Mouse (Mus musculus) midbrain, embryonic 13.5 days (tissue): Measurements from ENCODE around the gene Zfp61. TPM values are rescaled to one million over a fixed set of nuclear protein-coding genes. Genes with fewer than 3 reads are reported as not detected.

Source experiments
- ATAC-seq: fragments of 200-750 bp; cut with Nextera tagmentation; 2 replicates; pipeline ENCODE4 v1.8.0; 2017; ENCODE audit warnings: mild to moderate bottlenecking, moderate TSS enrichment, moderate library complexity
- H3K27ac ChIP-seq: fragments of 300-500 bp; sonication (generic); 2 replicates; pipeline ENCODE4 v1.5.1; 2015; ENCODE audit warnings: inconsistent platforms, mild to moderate bottlenecking, moderate library complexity
- H3K27me3 ChIP-seq: fragments of 300-500 bp; sonication (generic); 2 replicates; pipeline ENCODE4 v1.6.1; 2015; ENCODE audit warnings: mild to moderate bottlenecking, inconsistent platforms
- H3K36me3 ChIP-seq: fragments of 300-500 bp; sonication (generic); 2 replicates; pipeline ENCODE4 v1.6.1; 2015; ENCODE audit warnings: mild to moderate bottlenecking, inconsistent platforms
- H3K4me1 ChIP-seq: fragments of 300-500 bp; sonication (generic); replicated peaks from 2 replicates; pipeline ENCODE4 v1.6.1; 2015; ENCODE audit warnings: inconsistent platforms
- H3K4me2 ChIP-seq: fragments of 300-500 bp; sonication (generic); replicated peaks from 2 replicates; pipeline ENCODE4 v1.6.1; 2015; ENCODE audit warnings: moderate library complexity, mild to moderate bottlenecking, inconsistent platforms
- H3K4me3 ChIP-seq: fragments of 300-500 bp; sonication (generic); replicated peaks from 2 replicates; pipeline ENCODE4 v1.5.1; 2015; ENCODE audit warnings: mild to moderate bottlenecking, inconsistent platforms
- H3K9ac ChIP-seq: fragments of 300-500 bp; sonication (generic); replicated peaks from 2 replicates; pipeline ENCODE4 v1.6.1; 2015; ENCODE audit warnings: mild to moderate bottlenecking, inconsistent platforms
- H3K9me3 ChIP-seq: fragments of 300-500 bp; sonication (generic); 2 replicates; pipeline ENCODE4 v1.6.1; 2016; ENCODE audit warnings: mild to moderate bottlenecking, inconsistent platforms
- WGBS: fragments of 180-500 bp; shearing (Covaris S2); methylation state at CpG from one replicate; pipeline ENCODE4 v1.1.7; 2015; 5-methylcytosine and 5-hydroxymethylcytosine counted together
- polyA plus RNA-seq: library from polyadenylated mRNA; unstranded; fragments of >200 nt; fragmentation: Nextera tagmentation; extraction: Ambion mirVana; gene quantifications from 2 replicates; pipeline ENCODE4 v1.2.1, GENCODE M21; 2015

Zfp61 gene
- polyA plus RNA-seq: 41.2 and 49.4 TPM in 2 replicates

GRCm38 (mm10) chr7:24300771-24301282 is at the start of gene Zfp61:
Gene Zfp61, minus strand, starts transcription at chr7:24301232.
- ATAC-seq: peak; percentile 59
- Histone ChIP-seq H3K4me3 (peak within 1 kb of the TSS; percentile 73), H3K9ac (peak within 1 kb of the TSS; percentile 88), H3K4me2 (peak within 1 kb of the TSS; percentile 72), H3K36me3 (peaks cover 52% of the 10 kb centered on the region), H3K9me3 (no peaks in the 10 kb centered on the region), H3K4me1 (peaks cover 27% of the 10 kb centered on the region), H3K27ac (peak within 1 kb of the TSS; percentile 94), H3K27me3 (no peaks in the 10 kb centered on the region)
- under 1% methylated on average over 13 of the region's 13 CpGs for WGBS

DNA sequence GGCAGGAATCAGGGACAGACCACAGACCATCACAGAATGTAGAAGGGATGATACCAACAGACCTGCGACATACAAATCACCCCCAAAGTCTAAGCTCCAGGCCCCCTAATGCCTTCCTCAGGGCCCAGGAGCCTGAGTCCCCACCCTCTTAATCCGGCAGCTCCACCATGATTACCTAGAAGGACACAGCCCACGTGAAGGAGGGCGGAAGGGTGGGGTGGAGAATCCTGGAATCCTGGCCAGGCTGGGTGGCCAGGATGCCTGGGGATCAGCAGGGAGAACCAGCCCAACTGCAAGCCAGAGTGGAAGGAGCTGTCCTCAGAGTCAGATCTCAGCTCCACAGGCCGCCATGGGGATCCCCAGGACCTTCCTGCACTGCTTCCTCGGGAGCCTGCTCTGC is 47.9 kb upstream of the Zfp61 start, which contains the start of gene Lypd5:
Gene Lypd5, plus strand, starts transcription at position 301 of the 400 bp plus-strand sequence.
- no peak within 1 kb of the TSS for H3K9ac ChIP-seq
- no peak within 1 kb of the TSS for H3K4me2 ChIP-seq
- H3K4me3 ChIP-seq: no peak within 1 kb of the TSS
- peaks cover 13% of the 10 kb centered on the region; the same call in 1 of the 2 replicates for H3K27me3 ChIP-seq
- no peaks in the 10 kb centered on the region for H3K36me3 ChIP-seq
- H3K27ac ChIP-seq: no peak within 1 kb of the TSS
- H3K9me3 ChIP-seq: no peaks in the 10 kb centered on the region
- no peaks in the 10 kb centered on the region for H3K4me1 ChIP-seq
- 48% methylated on average over 6 of the region's 6 CpGs for WGBS
- no peak for ATAC-seq

- Histone ChIP-seq H3K9ac (no peak overlapping the region), H3K36me3 (no peaks in the 10 kb centered on the region), H3K9me3 (no peaks in the 10 kb centered on the region), H3K4me2 (no peak overlapping the region), H3K27me3 (no peaks in the 10 kb centered on the region), H3K4me1 (no peaks in the 10 kb centered on the region), H3K27ac (no peak overlapping the region), H3K4me3 (no peak overlapping the region)
- no peak for ATAC-seq
- 73% methylated on average over 5 of the region's 5 CpGs for WGBS
Observed at GRCm38 (mm10) chr7:24346444-24346843, 45.4 kb upstream of the Zfp61 start.

DNA sequence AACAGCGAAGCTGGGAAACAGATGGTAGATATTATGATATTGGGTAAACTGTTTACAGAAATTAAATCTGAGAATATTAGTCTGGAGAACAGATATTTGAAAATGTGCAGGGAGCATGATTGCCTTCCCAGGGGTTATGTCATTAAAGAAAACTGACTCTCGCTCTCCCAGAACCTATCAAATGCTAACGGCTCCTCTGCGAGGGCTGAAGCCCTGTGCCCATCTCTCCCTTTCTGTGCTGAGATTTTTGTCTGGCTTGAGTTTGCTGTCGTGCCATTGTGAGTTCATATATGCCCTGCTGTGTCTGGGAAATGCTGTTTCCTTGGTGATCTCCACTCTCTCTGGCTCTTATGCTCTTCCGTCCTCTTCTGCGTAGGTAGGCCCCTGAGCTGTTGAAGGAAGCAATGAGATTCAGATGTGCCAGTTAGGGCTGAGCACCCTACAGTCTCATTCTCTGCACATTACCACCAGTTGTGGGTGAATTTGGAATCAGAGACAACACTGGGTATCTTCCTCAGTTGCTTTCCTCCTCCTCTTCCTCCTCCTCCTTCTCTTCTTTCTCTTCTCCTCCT is 42.8 kb upstream of the Zfp61 start:
- ATAC-seq: no peak
- no peak overlapping the region for H3K27ac ChIP-seq
- no peaks in the 10 kb centered on the region for H3K9me3 ChIP-seq
- 75% methylated on average over 7 of the region's 7 CpGs for WGBS
- H3K27me3 ChIP-seq: no peaks in the 10 kb centered on the region
- H3K4me3 ChIP-seq: no peak overlapping the region
- no peaks in the 10 kb centered on the region for H3K4me1 ChIP-seq
- H3K9ac ChIP-seq: no peak overlapping the region
- no peak overlapping the region for H3K4me2 ChIP-seq
- H3K36me3 ChIP-seq: no peaks in the 10 kb centered on the region

DNA sequence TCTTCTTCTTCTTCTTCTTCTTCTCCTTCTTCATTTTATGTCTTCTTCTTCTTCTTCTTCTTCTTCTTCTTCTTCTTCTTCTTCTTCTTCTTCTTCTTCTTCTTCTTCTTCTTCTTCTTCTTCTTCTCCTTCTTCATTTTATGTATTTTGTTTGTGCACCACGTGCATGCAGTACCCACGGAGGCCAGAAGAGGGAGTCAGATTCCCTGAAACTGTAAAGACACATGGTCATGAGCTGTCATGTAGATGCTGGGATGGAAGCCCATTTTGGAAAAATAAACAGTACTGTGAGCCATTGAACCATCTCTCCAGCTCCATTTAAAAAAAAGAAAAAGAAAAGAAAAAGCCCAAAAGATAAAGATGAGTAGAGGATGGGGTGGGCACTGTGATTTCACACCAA is 37.2 kb upstream of the Zfp61 start:
- 39% methylated on average over 2 of the region's 2 CpGs for WGBS
- Histone ChIP-seq H3K4me2 (no peak overlapping the region), H3K9ac (no peak overlapping the region), H3K36me3 (no peaks in the 10 kb centered on the region), H3K27me3 (peaks cover 15% of the 10 kb centered on the region), H3K4me1 (no peaks in the 10 kb centered on the region), H3K9me3 (no peaks in the 10 kb centered on the region), H3K4me3 (no peak overlapping the region), H3K27ac (no peak overlapping the region)
- no peak for ATAC-seq

DNA sequence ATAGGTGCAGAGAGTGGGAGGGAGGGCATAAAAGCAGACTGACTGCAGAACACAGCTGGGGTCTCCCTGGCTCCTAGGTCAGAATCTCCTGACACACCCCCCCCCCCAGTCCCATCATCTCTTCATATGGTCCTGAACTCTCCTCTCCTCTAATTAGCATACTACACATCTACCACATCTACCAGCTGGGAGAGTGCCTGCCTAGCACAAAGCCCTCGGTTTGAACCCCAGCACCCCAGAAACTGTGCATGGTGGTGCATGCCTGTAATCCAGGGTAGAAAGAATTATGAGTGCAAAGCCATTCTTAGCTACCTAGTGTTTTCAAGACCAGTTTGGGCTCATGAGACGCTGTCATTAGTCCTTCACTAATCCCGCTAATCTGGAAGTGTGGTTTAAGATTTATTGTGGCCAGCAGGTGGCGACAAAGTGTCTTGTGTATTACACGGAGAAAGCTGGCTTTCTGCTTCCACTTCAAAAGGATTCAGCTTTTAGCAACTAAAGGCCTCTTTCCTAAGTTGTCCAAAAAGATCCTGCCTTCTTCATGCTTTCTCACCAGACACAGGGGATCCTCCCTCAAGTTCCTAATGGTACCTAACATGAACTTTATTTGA is 34.8 kb upstream of the Zfp61 start:
- H3K4me3 ChIP-seq: no peak overlapping the region
- peak; percentile 53; the same call in 1 of the 2 replicates for ATAC-seq
- no peak overlapping the region for H3K4me2 ChIP-seq
- H3K9ac ChIP-seq: no peak overlapping the region
- 12% methylated on average over 5 of the region's 5 CpGs for WGBS
- no peaks in the 10 kb centered on the region for H3K4me1 ChIP-seq
- peaks cover 20% of the 10 kb centered on the region for H3K27me3 ChIP-seq
- H3K36me3 ChIP-seq: no peaks in the 10 kb centered on the region
- no peaks in the 10 kb centered on the region for H3K9me3 ChIP-seq
- no peak overlapping the region for H3K27ac ChIP-seq

DNA sequence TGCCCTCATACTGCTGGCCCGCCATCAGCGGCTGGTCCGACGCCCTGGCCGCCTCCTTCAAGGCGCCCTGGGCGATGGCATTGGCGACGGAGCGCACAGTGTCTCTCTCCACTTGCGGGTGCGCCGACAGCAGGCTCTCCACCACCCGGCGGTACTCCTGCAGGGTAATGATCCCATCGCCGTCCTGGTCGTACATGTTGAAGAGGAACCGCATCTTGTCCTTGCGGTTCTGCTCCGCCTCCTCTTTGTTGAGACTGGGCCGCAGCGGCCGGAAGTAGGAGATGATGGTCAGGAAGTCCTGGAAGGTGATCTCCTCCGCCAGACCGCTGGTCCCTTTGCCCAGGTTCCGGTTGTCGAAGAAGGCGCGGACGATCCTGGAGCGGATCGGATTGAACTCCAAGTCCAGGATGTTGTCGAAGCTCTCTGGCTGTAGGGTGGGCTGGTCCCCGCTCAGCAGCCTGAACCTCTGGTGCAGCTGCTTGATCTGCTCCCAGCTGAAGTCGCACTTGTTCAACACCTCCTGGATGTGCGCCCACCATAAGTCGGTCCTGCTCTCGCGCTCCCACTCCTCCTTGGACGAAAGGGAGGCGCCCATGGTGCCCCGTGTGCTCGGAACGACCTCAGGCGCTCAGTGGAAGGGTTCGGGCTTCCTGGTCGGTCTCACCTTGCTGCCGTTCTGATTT is 32.4 kb upstream of the Zfp61 start, which contains the start of gene Tescl:
Gene Tescl, minus strand, starts transcription at position 633 of the 683 bp plus-strand sequence.
- no peaks in the 10 kb centered on the region for H3K9me3 ChIP-seq
- ATAC-seq: 0 out of 2 replicates have a peak, but pooled peaks have one; percentile 24
- H3K4me1 ChIP-seq: no peaks in the 10 kb centered on the region
- no peaks in the 10 kb centered on the region for H3K36me3 ChIP-seq
- H3K9ac ChIP-seq: no peak within 1 kb of the TSS
- no peak within 1 kb of the TSS for H3K27ac ChIP-seq
- 53% methylated on average over 49 of the region's 49 CpGs for WGBS
- peaks cover 20% of the 10 kb centered on the region for H3K27me3 ChIP-seq
- H3K4me3 ChIP-seq: no peak within 1 kb of the TSS
- H3K4me2 ChIP-seq: no peak within 1 kb of the TSS

DNA sequence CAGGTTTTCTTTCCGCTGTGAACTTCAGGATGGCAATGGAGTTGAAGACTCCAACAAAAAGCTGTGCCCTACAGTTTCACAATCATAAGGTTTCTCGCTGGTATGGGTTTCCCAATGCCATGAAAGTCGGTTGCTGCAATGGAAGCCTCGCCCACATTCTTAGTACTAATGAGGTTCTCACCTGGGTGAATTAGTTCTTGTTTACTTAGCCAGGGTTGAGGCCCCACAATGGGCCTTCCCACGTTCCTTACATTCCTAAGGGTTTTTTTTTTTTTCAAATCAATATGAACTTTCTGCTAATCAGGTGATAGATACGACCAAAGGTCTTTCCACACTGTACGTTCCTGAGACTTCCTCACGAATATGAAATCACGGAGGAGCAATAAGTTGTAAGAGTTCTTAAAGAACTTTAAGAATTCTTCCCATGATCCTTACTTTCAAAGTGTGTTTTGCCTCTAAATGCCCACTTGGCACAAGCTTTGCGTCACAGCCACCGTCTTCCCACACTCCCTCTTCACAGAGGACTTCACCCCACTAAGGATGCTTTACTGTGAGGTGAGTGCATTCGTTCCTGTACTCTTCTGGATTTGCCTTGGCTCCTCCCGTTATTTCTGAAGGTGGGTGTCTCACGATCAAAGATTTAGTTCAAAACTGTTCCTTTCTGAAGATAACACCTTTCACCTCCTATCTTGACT is 26.4 kb upstream of the Zfp61 start:
- H3K36me3 ChIP-seq: no peaks in the 10 kb centered on the region
- no peak overlapping the region for H3K4me3 ChIP-seq
- no peak overlapping the region for H3K9ac ChIP-seq
- ATAC-seq: no peak
- H3K27ac ChIP-seq: no peak overlapping the region
- H3K4me2 ChIP-seq: no peak overlapping the region
- H3K9me3 ChIP-seq: peaks cover 10% of the 10 kb centered on the region
- 91% methylated on average over 14 of the region's 14 CpGs for WGBS
- peaks cover 3% of the 10 kb centered on the region; the same call in 1 of the 2 replicates for H3K27me3 ChIP-seq
- peaks cover 12% of the 10 kb centered on the region for H3K4me1 ChIP-seq

GRCm38 (mm10) chr7:24326273-24327135 is 25.5 kb upstream of the Zfp61 start:
- Histone ChIP-seq H3K4me3 (peak overlapping the region; percentile 32), H3K4me1 (peaks cover 12% of the 10 kb centered on the region), H3K9me3 (peaks cover 10% of the 10 kb centered on the region), H3K36me3 (no peaks in the 10 kb centered on the region), H3K27me3 (peaks cover 3% of the 10 kb centered on the region; the same call in 1 of the 2 replicates), H3K27ac (no peak overlapping the region), H3K4me2 (peak overlapping the region; percentile 53), H3K9ac (no peak overlapping the region)
- peak; percentile 76 for ATAC-seq
- WGBS: 36% methylated on average over 20 of the region's 20 CpGs

DNA sequence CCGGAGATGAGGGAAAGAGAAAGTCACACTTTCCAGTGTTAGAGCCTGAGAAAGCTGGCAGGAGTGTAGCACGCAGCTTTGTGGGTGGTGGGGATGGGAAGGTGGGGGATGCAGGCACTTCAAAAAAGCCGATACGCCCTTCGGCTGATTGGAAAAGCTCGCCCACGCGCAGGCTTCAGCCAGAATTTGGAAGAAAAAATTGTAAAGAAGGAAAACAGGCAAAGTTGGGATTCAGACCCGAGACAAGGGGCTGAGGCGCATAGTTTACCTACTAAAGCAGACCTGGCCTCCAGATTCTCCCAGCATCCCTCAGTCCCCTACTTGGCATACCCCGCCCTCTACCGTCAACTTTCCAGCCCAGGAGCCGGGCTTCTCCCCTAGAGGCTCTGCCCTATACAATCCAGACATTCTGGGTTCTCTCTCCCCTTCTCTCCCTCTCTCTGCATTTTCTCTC is 24.7 kb upstream of the Zfp61 start:
- WGBS: 8% methylated on average over 13 of the region's 13 CpGs
- H3K9ac ChIP-seq: peak overlapping the region; percentile 53
- no peak overlapping the region for H3K27ac ChIP-seq
- H3K4me3 ChIP-seq: peak overlapping the region; percentile 32
- H3K36me3 ChIP-seq: no peaks in the 10 kb centered on the region
- H3K4me2 ChIP-seq: peak overlapping the region; percentile 53
- peaks cover 10% of the 10 kb centered on the region for H3K9me3 ChIP-seq
- peak; percentile 85 for ATAC-seq
- peaks cover 12% of the 10 kb centered on the region for H3K4me1 ChIP-seq
- H3K27me3 ChIP-seq: peaks cover 3% of the 10 kb centered on the region; the same call in 1 of the 2 replicates

- H3K27ac ChIP-seq: no peak overlapping the region
- peak overlapping the region; percentile 53 for H3K4me2 ChIP-seq
- peaks cover 3% of the 10 kb centered on the region; the same call in 1 of the 2 replicates for H3K27me3 ChIP-seq
- H3K9ac ChIP-seq: no peak overlapping the region
- H3K4me1 ChIP-seq: peaks cover 12% of the 10 kb centered on the region
- no peaks in the 10 kb centered on the region for H3K36me3 ChIP-seq
- 88% methylated on average over 6 of the region's 6 CpGs for WGBS
- no peak overlapping the region for H3K4me3 ChIP-seq
- H3K9me3 ChIP-seq: peaks cover 10% of the 10 kb centered on the region
- no peak for ATAC-seq
Observed at GRCm38 (mm10) chr7:24325197-24325596, 24.2 kb upstream of the Zfp61 start.
